Mouse (Mus musculus) megakaryocyte-erythroid progenitor cell, adult 5-6 weeks (primary cell): ENCODE measurements around the gene Hist1h2aa. TPM values are rescaled to one million over a fixed set of nuclear protein-coding genes. Genes with fewer than 3 reads are reported as not detected.

Experiments used
- ATAC-seq: replicated peaks from 2 replicates; pipeline ENCODE4 v1.8.0; 2016; ENCODE audit warnings: mild to moderate bottlenecking, inconsistent platforms; ENCODE audit not compliant: severe bottlenecking, poor library complexity, low FRiP score, low TSS enrichment
- total RNA-seq, 2 experiments: library from RNA; stranded (forward) in 1 of 2; stranded (reverse) in 1 of 2; fragments of 200-1000, 215-1000 nt in 1 of 2; fragments of >200 nt in 1 of 2; fragmentation: Nextera tagmentation in 1 of 2; gene quantifications; 2 replicates each; pipeline ENCODE4 v1.2.3; 2014 to 2017

Gene Hist1h2aa
- total RNA-seq, 2 experiments from 2014 or later = not detected

DNA sequence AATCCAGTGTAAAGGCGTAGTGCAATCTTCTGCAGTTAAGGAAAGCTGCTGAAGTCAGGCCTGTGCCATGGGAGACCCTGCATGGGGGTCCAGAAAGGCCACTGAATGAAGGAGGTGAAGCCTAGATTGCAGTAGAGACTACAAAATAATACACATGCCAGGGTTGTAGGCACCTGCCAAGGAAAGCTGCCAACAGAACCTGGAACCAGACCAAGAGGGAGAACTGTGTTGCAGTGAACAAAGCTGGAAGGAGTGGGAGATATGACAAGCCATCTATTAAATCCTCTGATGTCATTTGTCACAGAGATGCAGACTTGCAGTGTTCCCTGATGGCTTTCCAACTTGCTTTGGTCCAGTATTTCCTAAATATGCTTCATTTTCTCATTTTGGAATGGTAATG lies 4.4 kb downstream of the Hist1h2aa start:
- no peak for ATAC-seq

DNA sequence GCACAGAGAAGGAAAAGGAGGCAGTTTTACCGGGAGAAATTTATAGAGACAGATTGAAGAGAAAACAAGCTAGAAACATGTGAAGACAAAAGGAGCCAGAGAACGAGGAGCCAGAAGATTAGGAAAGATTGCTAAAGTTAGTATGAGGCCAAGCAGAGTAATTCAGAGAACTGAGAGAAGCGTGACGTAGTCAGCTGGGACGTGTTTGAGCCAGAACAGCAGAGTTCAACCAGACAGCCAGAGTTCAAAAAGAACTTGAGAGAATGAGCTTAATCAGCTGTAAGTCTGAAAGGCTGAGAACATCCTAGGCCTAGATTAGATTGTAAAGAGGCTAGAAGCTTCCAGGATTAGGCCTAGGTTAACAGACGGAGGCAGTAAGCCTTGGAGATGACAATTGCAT lies 6.0 kb downstream of the Hist1h2aa start:
- ATAC-seq = no peak

DNA sequence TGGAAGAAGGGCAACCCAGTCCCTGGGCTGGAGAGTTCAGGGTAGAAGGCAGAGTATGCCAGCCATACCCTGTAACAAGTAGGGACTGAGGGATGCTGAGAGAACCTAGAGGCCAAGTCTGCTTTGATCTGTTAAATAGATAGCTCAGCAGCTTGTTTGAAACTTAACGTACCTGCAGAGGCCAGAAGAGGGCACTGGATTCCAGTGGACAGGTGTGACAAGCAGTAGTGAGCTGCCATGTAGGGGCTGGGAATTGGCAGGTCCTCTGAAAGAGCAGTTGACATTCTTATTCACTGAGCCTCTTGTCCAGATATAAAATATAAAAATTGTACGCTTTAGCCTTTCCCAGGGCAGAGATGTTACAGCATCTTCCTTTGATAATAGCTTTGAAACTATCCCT lies 8.6 kb downstream of the Hist1h2aa start:
- no peak for ATAC-seq

DNA sequence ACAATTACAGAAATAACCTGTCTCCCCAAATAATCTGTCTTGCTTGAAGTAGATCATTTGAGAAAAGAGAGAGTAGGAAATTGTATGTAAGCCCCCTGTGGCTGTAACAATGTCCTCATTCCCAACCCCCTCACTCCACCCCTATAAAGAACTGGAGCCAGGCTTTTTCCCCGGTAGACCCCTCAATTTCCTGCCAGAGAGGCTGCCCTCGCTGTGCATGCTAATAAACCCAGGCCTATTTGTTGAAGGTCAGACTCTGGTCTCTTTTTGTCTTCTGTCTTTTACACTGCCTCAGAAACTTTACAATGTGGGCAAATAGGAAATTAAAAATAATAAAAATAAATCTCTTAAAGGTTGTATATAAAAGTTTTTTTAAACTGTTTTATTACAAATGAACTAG lies 12.0 kb downstream of the Hist1h2aa start:
- ATAC-seq = no peak

DNA sequence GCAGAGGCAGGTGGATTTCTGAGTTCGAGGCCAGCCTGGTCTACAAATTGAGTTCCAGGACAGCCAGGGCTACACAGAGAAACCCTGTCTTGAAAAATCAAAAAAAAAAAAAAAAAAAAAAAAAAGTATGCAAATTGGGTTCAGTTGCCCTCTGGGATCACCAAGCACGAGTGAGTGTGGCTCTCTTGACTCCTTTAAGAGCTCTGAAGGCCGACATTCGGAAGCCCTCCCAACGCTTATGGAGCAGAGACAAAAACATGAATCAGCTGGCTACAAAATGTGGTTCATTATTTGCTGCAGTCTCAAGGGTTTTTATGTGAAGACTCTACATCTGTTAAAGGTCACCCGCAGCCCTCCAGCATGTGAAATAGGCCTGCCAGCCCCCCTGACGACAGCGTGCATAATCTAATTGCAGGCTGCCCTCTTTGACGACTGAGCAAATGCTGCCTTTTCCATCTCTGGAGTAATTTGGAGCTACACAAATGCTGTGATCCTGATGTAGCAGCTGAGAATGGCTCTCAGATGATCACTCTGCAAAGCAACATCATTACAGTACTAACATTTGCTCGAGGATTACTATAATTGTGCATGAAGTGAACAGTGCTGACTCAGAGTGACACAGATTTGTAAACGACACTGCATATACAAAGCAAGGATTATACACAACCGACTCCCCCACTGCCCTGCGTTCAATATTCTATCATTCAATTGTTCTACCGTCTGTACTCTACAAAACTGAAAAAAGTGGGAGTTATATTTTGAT lies 15.4 kb downstream of the Hist1h2aa start:
- no peak for ATAC-seq

DNA sequence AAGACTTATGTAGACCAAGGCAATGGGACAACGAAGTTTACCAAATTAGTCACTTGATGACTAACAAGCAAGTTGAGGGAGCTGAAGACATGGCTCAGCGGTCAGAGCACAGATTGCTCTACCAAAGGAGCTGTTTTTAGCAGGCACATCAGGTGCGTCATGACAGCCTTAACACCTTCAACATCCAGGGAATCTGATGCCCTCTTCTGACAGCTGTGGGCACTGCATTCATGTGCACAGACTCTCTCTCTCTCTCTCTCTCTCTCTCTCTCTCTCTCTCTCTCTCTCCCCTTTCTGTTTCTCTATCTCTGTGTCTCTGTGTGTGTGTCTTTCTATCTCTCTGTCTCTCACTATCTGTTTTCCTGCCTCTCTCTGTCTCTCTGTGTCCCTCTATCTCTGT lies 16.7 kb downstream of the Hist1h2aa start:
- ATAC-seq = 0 out of 2 replicates have a peak, but pooled peaks have one; percentile 55

DNA sequence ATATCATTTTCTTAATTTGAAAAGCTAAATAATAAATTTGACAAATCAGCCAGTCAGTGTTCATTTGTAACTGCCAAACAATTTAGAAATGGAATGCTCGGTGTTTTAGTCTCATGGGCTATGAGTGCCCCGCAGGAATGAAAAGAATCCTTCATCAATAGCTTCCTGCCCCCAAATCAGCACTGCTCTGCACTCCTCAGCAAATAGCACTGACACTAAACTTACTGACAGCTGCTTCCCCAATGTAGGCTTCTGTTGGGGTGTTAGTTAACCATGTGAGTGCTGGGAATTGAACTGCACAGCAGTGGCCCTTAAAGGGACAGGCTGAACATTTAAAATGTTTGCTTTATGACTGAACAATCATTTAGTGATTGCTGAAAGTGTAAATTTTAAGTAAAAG lies 25.5 kb downstream of the Hist1h2aa start:
- ATAC-seq = no peak

DNA sequence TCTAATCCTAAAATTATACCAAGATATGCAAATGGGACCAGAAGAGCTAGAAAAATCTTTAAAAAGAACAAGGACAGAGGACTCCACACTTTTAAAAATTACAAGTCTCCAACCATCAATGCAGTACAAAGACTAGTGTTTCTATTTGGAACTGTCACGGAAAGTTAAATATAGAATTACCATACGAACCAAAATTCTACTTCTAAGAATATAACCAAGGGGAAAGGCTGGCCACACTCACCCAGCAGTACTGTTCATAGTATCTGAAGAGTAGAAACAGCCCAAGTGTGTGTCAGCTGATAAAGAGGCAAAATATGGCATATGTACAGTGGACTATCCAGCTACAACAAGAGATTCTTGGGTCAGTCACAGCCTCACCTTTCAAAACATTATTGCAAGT lies 30.6 kb downstream of the Hist1h2aa start:
- no peak for ATAC-seq

DNA sequence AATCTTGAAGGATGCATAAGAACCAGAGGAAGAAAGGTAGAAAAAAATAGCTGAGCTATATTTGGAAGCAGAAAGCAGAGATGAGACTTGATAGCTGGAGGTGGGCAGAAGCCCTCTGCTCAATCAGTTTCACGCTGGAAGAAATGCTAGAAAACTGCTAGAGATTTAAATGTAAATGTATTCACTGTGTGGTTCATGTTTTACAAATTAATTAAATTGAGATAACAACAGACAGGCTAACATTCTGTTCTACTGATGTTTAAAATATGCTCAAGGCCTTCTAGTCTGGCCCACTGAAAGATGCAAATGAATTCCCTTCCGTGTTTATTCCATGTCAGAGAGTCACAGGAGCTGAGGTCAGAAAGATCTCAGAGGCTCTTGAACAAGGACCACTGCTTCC lies 37.6 kb downstream of the Hist1h2aa start:
- ATAC-seq = no peak

DNA sequence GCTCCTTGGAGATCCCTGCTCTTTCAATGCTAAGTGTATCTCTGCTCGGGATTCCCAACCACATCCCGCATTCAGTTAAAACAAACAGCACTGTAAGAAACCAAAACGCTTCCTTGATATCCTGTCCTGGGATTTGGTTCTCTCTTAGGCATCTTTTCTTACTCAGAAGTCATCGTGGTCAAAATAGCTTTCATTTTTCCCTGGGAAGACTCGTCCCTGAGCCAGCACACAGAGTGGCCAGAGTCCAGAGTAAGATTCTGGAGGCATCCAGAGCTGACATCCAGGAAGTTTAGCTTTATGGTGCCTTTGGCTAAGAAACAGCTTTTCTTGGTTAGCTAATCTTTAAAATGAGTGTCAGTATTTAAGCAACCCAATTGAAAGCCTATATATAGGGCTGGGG lies 38.0 kb downstream of the Hist1h2aa start:
- ATAC-seq = no peak

Other genes starting within 250 kb of the Hist1h2aa start
- 1.3 TPM in 1 of 2 replicates, not detected in the other for gene Hist1h1t, start 238.6 kb upstream of the Hist1h2aa start, total RNA-seq (2014; fragmentation: Nextera tagmentation)
- gene Hist1h1t, start 238.6 kb upstream of the Hist1h2aa start, total RNA-seq (2017) = 1.3 TPM in 1 of 2 replicates, not detected in the other
- 153 and 163 TPM in 2 replicates for gene Hist1h4c, start 236.0 kb upstream of the Hist1h2aa start, total RNA-seq (2014; fragmentation: Nextera tagmentation)
- gene Hist1h4c, start 236.0 kb upstream of the Hist1h2aa start, total RNA-seq (2017) = 166 and 397 TPM in 2 replicates
- not detected in 2 replicates for gene Hfe, start 223.6 kb upstream of the Hist1h2aa start, total RNA-seq (2014; fragmentation: Nextera tagmentation)
- gene Hfe, start 223.6 kb upstream of the Hist1h2aa start, total RNA-seq (2017) = 0.27 and 1.9 TPM in 2 replicates
- gene Hist1h1c, start 195.7 kb upstream of the Hist1h2aa start, total RNA-seq (2014; fragmentation: Nextera tagmentation) = 152 and 164 TPM in 2 replicates
- gene Hist1h1c, start 195.7 kb upstream of the Hist1h2aa start, total RNA-seq (2017) = 474 and 577 TPM in 2 replicates
- 81.7 and 130 TPM in 2 replicates for gene Hist1h3c, start 188.9 kb upstream of the Hist1h2aa start, total RNA-seq (2014; fragmentation: Nextera tagmentation)
- gene Hist1h3c, start 188.9 kb upstream of the Hist1h2aa start, total RNA-seq (2017) = 369 and 555 TPM in 2 replicates
- gene Hist1h2bb, start 187.7 kb upstream of the Hist1h2aa start, total RNA-seq (2014; fragmentation: Nextera tagmentation) = 322 and 625 TPM in 2 replicates
- 4,065 and 6,565 TPM in 2 replicates for gene Hist1h2bb, start 187.7 kb upstream of the Hist1h2aa start, total RNA-seq (2017)
- gene Hist1h2ab, start 183.3 kb upstream of the Hist1h2aa start, total RNA-seq (2014; fragmentation: Nextera tagmentation) = 69.7 and 80.3 TPM in 2 replicates
- gene Hist1h2ab, start 183.3 kb upstream of the Hist1h2aa start, total RNA-seq (2017) = 1,316 and 2,308 TPM in 2 replicates
- gene Hist1h3b, start 182.2 kb upstream of the Hist1h2aa start, total RNA-seq (2014; fragmentation: Nextera tagmentation) = 324 and 486 TPM in 2 replicates
- 276 and 731 TPM in 2 replicates for gene Hist1h3b, start 182.2 kb upstream of the Hist1h2aa start, total RNA-seq (2017)
- 164 and 186 TPM in 2 replicates for gene Hist1h4b, start 177.4 kb upstream of the Hist1h2aa start, total RNA-seq (2014; fragmentation: Nextera tagmentation)
- 396 and 733 TPM in 2 replicates for gene Hist1h4b, start 177.4 kb upstream of the Hist1h2aa start, total RNA-seq (2017)
- gene Hist1h4a, start 173.2 kb upstream of the Hist1h2aa start, total RNA-seq (2014; fragmentation: Nextera tagmentation) = 58.4 and 68.4 TPM in 2 replicates
- gene Hist1h4a, start 173.2 kb upstream of the Hist1h2aa start, total RNA-seq (2017) = 328 and 432 TPM in 2 replicates
- gene Hist1h3a, start 172.1 kb upstream of the Hist1h2aa start, total RNA-seq (2014; fragmentation: Nextera tagmentation) = 67.8 and 132 TPM in 2 replicates
- 285 and 495 TPM in 2 replicates for gene Hist1h3a, start 172.1 kb upstream of the Hist1h2aa start, total RNA-seq (2017)
- 324 and 695 TPM in 2 replicates for gene Hist1h1a, start 170.8 kb upstream of the Hist1h2aa start, total RNA-seq (2014; fragmentation: Nextera tagmentation)
- 1,816 and 2,974 TPM in 2 replicates for gene Hist1h1a, start 170.8 kb upstream of the Hist1h2aa start, total RNA-seq (2017)
- gene Trim38, start 164.5 kb upstream of the Hist1h2aa start, total RNA-seq (2014; fragmentation: Nextera tagmentation) = not detected in 2 replicates
- gene Trim38, start 164.5 kb upstream of the Hist1h2aa start, total RNA-seq (2017) = not detected in 2 replicates
- gene Slc17a2, start 127.5 kb upstream of the Hist1h2aa start, total RNA-seq (2014; fragmentation: Nextera tagmentation) = not detected in 2 replicates
- not detected in 2 replicates for gene Slc17a2, start 127.5 kb upstream of the Hist1h2aa start, total RNA-seq (2017)
- gene Slc17a3, start 95.0 kb upstream of the Hist1h2aa start, total RNA-seq (2014; fragmentation: Nextera tagmentation) = not detected in 2 replicates
- gene Slc17a3, start 95.0 kb upstream of the Hist1h2aa start, total RNA-seq (2017) = not detected in 2 replicates
- gene Slc17a1, start 66.7 kb upstream of the Hist1h2aa start, total RNA-seq (2014; fragmentation: Nextera tagmentation) = not detected in 2 replicates
- not detected in 2 replicates for gene Slc17a1, start 66.7 kb upstream of the Hist1h2aa start, total RNA-seq (2017)
- 1.2 TPM in 2 replicates for gene Slc17a4, start 19.5 kb upstream of the Hist1h2aa start, total RNA-seq (2014; fragmentation: Nextera tagmentation)
- 1.0 and 1.3 TPM in 2 replicates for gene Slc17a4, start 19.5 kb upstream of the Hist1h2aa start, total RNA-seq (2017)
- not detected in 2 replicates for gene Hist1h2ba, start 306 bp upstream of the Hist1h2aa start, total RNA-seq (2014; fragmentation: Nextera tagmentation)
- not detected in 2 replicates for gene Hist1h2ba, start 306 bp upstream of the Hist1h2aa start, total RNA-seq (2017)
- gene Scgn, start 56.8 kb downstream of the Hist1h2aa start, total RNA-seq (2014; fragmentation: Nextera tagmentation) = not detected in 2 replicates
- not detected in 2 replicates for gene Scgn, start 56.8 kb downstream of the Hist1h2aa start, total RNA-seq (2017)